Mouse (Mus musculus) lung, embryonic 14.5 days (tissue): ENCODE results near the gene Tmem273. TPM values are rescaled to one million over a fixed set of nuclear protein-coding genes. Genes with fewer than 3 reads are reported as not detected.

Experiments
- ATAC-seq: fragments of 200-750 bp; cut with Nextera tagmentation; 2 replicates; pipeline ENCODE4 v1.8.0; 2017; ENCODE audit warnings: mild to moderate bottlenecking, moderate TSS enrichment, moderate library complexity; ENCODE audit not compliant: insufficient read depth
- DNase-seq: peaks from one replicate; pipeline ENCODE4 v3.0.0-alpha.2; 2015
- H3K27ac ChIP-seq: fragments of 300-500 bp; sonication (generic); 2 replicates; pipeline ENCODE4 v1.5.1; 2014; ENCODE audit warnings: low read depth, mild to moderate bottlenecking, moderate library complexity
- H3K27me3 ChIP-seq: fragments of 300-500 bp; sonication (generic); 2 replicates; pipeline ENCODE4 v1.6.1; 2014; ENCODE audit warnings: low read length, control low read depth; ENCODE audit not compliant: insufficient read depth
- H3K36me3 ChIP-seq: fragments of 300-500 bp; sonication (generic); 2 replicates; pipeline ENCODE4 v1.6.1; 2014; ENCODE audit warnings: control low read depth; ENCODE audit not compliant: insufficient read depth
- H3K4me1 ChIP-seq: fragments of 300-500 bp; sonication (generic); 2 replicates; pipeline ENCODE4 v1.6.1; 2014; ENCODE audit warnings: antibody characterized with exemption, control low read depth; ENCODE audit not compliant: insufficient read depth
- H3K4me2 ChIP-seq: fragments of 300-500 bp; sonication (generic); 2 replicates; pipeline ENCODE4 v1.6.1; 2014; ENCODE audit warnings: mild to moderate bottlenecking
- H3K4me3 ChIP-seq: fragments of 300-500 bp; sonication (generic); 2 replicates; pipeline ENCODE4 v1.5.1; 2014; ENCODE audit warnings: low read depth, low read length
- H3K9ac ChIP-seq: fragments of 300-500 bp; sonication (generic); 2 replicates; pipeline ENCODE4 v1.6.1; 2014
- H3K9me3 ChIP-seq: fragments of 300-500 bp; sonication (generic); 2 replicates; pipeline ENCODE4 v1.6.1; 2016; ENCODE audit warnings: low read depth, low read length, control low read depth
- CTCF ChIP-seq: IDR thresholded peaks from 2 replicates; pipeline ENCODE4 v1.5.1; 2016; ENCODE audit warnings: antibody characterized with exemption, low read depth
- WGBS: fragments of 180-500 bp; shearing (Covaris S2); extraction: QIAGEN DNeasy Blood & Tissue Kit; methylation state at CpG from one replicate; pipeline ENCODE4 v1.1.7; 2014; 5-methylcytosine and 5-hydroxymethylcytosine counted together
- polyA plus RNA-seq: library from polyadenylated mRNA; unstranded; fragments of >200 nt; fragmentation: Nextera tagmentation; extraction: Ambion mirVana; gene quantifications from 2 replicates; pipeline ENCODE4 v1.2.1, GENCODE M21; 2014

Tmem273 gene
- polyA plus RNA-seq, 1 experiment from 2014 or later = 1.4 TPM

DNA sequence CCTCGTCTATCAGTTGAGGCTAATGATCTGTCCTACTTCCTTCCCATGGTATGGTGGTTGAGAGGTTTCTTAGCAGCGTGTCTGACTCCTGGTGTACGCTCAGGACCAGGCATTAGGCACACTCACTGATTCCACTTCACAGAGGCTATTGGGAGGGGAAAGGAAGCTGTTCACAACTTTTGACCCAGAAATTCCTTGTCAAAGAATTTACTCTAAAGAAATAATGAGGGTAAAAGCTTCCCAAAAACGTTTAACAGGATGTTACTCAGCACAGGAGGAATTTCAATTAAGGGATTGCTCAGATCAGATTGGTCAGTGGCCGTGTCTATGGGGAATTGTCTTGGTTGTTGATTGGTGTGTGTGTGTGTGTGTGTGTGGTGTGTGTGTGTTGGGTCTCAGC is 1.9 kb downstream of the Tmem273 start:
- no peak for TF ChIP-seq CTCF
- Histone ChIP-seq H3K27ac (no peak overlapping the region), H3K4me3 (no peak overlapping the region), H3K4me1 (no peaks in the 10 kb centered on the region), H3K4me2 (no peak overlapping the region), H3K36me3 (no peaks in the 10 kb centered on the region), H3K9me3 (no peaks in the 10 kb centered on the region), H3K27me3 (no peaks in the 10 kb centered on the region), H3K9ac (no peak overlapping the region)
- DNase-seq (no peak), ATAC-seq (no peak)
- 46% methylated on average over 5 of the region's 5 CpGs for WGBS

DNA sequence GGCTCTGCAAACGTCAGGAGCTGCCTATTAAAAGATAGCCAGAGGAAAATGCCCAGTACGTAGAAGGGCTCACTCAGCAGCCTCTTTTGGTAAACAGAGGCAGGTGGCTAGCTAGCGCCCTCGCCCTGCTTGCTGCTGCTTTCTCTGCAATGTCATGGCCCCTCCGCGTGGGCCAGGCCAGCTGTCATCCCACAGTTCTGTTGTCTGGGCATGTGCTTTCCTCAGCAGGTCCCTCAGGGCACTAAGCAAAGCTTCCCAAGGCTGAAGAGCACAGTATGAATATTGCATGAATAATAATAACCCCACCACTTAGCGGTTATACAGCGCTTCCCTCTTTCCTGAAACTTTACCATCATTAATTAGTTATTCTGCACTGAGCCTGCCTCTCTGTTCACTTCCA is 10.6 kb downstream of the Tmem273 start:
- Histone ChIP-seq H3K4me3 (no peak overlapping the region), H3K9ac (no peak overlapping the region), H3K4me1 (0 out of 2 replicates have a peak, but pooled peaks cover 2% of the 10 kb centered on the region), H3K27me3 (no peaks in the 10 kb centered on the region), H3K27ac (no peak overlapping the region), H3K4me2 (no peak overlapping the region), H3K36me3 (no peaks in the 10 kb centered on the region), H3K9me3 (no peaks in the 10 kb centered on the region)
- DNase-seq = no peak
- 54% methylated on average over 8 of the region's 8 CpGs for WGBS
- TF ChIP-seq CTCF = no peak
- ATAC-seq = no peak

DNA sequence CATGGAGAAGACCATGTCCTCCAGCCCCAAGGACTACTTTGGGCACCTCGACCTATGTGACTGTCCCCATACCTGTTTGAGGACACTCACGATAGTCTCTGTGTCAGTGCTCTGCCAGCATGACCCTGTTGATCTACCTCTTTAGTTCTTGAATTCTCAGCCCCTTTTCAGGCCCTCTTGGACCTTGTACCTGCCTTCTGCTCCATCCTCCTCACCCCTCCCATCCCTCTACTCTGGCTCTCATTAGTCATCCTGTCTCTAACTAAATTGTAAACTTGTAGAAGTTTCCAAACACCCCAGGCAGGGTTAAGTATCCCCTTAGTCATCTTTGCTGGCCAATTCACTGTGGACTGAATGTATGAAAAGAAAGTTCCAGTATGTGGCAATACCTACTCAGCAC is 12.0 kb downstream of the Tmem273 start:
- H3K9ac ChIP-seq = no peak overlapping the region
- H3K9me3 ChIP-seq = no peaks in the 10 kb centered on the region
- 0 out of 2 replicates have a peak, but pooled peaks cover 2% of the 10 kb centered on the region for H3K4me1 ChIP-seq
- H3K27ac ChIP-seq = no peak overlapping the region
- 79% methylated on average over 2 of the region's 2 CpGs for WGBS
- ATAC-seq (no peak), DNase-seq (no peak)
- H3K27me3 ChIP-seq = no peaks in the 10 kb centered on the region
- no peak overlapping the region for H3K4me3 ChIP-seq
- no peak overlapping the region for H3K4me2 ChIP-seq
- H3K36me3 ChIP-seq = no peaks in the 10 kb centered on the region
- TF ChIP-seq CTCF = no peak

DNA sequence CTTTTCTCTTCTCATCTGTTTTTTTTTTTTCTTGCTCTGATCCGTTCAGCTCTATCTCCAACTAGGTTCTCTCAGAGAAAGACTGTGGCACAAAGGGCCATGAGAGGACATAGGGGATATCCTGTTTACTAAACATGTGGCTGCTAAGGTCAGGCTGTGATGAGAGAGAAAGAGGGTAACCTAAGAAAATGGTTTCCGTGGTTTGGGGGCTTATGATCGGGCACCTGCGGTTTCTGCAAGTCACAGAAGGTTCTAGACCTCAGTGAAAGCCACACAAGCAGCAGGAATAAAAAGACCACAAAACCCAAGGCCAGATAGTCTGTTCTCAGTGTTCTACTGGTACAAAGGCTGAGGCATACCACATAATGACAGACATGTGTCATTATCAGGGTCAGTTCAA is 12.6 kb downstream of the Tmem273 start:
- H3K27ac ChIP-seq = no peak overlapping the region
- WGBS = 76% methylated on average over 4 of the region's 4 CpGs
- H3K4me3 ChIP-seq = no peak overlapping the region
- H3K9ac ChIP-seq = no peak overlapping the region
- H3K4me1 ChIP-seq = 0 out of 2 replicates have a peak, but pooled peaks cover 2% of the 10 kb centered on the region
- no peak overlapping the region for H3K4me2 ChIP-seq
- H3K36me3 ChIP-seq = no peaks in the 10 kb centered on the region
- no peak for TF ChIP-seq CTCF
- ATAC-seq (no peak), DNase-seq (no peak)
- H3K27me3 ChIP-seq = no peaks in the 10 kb centered on the region
- H3K9me3 ChIP-seq = no peaks in the 10 kb centered on the region

DNA sequence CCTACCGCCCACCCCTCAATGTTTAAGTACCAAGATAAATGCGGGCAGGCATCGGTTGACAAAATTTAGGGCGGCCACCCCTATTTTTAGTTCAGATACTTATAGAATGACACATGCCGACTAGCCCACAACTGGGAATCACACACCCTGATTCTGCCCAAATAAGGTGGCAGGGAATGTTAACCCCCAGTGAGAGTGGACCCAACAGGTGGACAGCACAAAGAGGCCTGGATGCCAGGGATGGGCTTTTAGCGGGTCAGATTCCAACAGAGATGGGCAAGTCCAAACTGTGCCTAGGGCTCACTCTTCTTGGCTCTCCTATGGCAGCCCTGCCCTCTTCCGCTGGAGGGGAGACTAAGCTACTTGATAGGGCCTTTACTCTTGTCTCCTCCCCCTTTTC is 14.3 kb downstream of the Tmem273 start:
- Histone ChIP-seq H3K4me3 (no peak overlapping the region), H3K9ac (no peak overlapping the region), H3K36me3 (no peaks in the 10 kb centered on the region), H3K4me1 (0 out of 2 replicates have a peak, but pooled peaks cover 2% of the 10 kb centered on the region), H3K27ac (no peak overlapping the region), H3K9me3 (no peaks in the 10 kb centered on the region), H3K4me2 (no peak overlapping the region), H3K27me3 (no peaks in the 10 kb centered on the region)
- ATAC-seq = peak; percentile 28; the same call in 1 of the 2 replicates
- no peak for TF ChIP-seq CTCF
- DNase-seq = no peak
- WGBS = 85% methylated on average over 7 of the region's 7 CpGs

DNA sequence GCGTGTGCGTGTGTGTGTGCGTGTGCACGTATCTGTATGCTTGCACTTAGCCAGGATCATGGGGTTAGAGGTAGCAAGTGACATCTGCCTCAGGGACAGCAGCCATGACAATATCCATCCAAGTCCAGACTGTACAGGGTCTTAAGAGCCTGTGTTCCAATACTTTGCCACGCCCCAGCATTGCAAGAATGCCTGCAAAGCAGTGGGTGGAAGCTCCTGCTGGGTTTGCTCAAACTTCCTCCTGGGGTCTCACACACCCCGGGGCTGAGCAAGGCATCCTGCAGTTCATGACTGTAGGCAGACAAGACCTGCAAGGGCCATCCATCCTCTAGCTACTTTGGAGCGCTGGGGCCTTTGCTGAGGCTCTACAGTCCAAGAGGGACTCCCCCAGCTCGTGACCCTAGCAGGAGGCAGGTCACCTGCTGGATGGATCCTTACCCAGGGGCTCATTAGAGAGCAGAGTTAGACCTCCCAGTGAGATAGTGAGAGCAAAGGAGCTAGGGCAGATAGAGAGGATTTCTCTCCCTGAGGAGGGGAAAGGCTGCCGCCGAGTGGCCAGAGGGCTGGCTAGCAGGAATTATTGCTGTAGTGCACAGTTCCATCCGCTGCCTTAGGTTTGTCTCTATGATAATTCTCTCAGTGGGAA is 15.4 kb downstream of the Tmem273 start:
- peak; percentile 54; the same call in 1 of the 2 replicates for ATAC-seq

DNA sequence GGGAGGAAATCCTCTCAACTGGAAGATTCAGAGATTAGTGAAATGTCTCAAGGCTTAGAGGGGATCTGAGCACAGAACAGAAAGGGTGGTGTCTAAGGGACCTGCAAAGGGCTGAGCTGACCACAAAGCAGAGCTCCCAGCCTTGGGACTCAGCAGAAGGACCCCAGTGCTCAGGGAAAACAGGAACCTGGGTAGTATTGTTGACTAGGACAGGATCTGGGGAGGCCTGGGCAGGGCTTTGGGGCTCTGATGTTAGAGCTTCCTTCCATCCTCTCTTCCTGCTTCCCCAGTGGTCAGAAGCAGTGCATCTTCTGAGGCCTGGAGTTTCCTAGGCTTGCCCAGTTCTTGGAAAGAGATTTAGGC is 15.9 kb downstream of the Tmem273 start:
- Histone ChIP-seq H3K27ac (no peak overlapping the region), H3K9me3 (no peaks in the 10 kb centered on the region), H3K27me3 (no peaks in the 10 kb centered on the region), H3K9ac (no peak overlapping the region), H3K36me3 (no peaks in the 10 kb centered on the region), H3K4me1 (0 out of 2 replicates have a peak, but pooled peaks cover 2% of the 10 kb centered on the region), H3K4me3 (no peak overlapping the region), H3K4me2 (no peak overlapping the region)
- no peak for DNase-seq
- TF ChIP-seq CTCF = no peak
- ATAC-seq = no peak

More for the DNA sequence above, 15.4 kb downstream of the Tmem273 start:
- 0 out of 2 replicates have a peak, but pooled peaks cover 2% of the 10 kb centered on the region for H3K4me1 ChIP-seq
- no peak overlapping the region for H3K9ac ChIP-seq
- no peak overlapping the region for H3K4me3 ChIP-seq
- no peak overlapping the region for H3K27ac ChIP-seq
- no peaks in the 10 kb centered on the region for H3K36me3 ChIP-seq
- no peaks in the 10 kb centered on the region for H3K9me3 ChIP-seq
- peak; percentile 72 for DNase-seq
- WGBS = 59% methylated on average over 11 of the region's 11 CpGs
- H3K27me3 ChIP-seq = no peaks in the 10 kb centered on the region
- TF ChIP-seq CTCF = peak; percentile 56
- no peak overlapping the region for H3K4me2 ChIP-seq
